Mouse (Mus musculus) embryo, embryonic 11.5 days (tissue): ENCODE data around the gene Wnt11.

Experiments used
- DNase-seq: peaks from one replicate; pipeline ENCODE4 v3.0.0-alpha.2; 2012; ENCODE audit warnings: low read depth, low spot score

Wnt11 gene

GRCm38 (mm10) chr7:98863969-98864718, 29.2 kb downstream of the Wnt11 start:
- DNase-seq, result no peak

DNA sequence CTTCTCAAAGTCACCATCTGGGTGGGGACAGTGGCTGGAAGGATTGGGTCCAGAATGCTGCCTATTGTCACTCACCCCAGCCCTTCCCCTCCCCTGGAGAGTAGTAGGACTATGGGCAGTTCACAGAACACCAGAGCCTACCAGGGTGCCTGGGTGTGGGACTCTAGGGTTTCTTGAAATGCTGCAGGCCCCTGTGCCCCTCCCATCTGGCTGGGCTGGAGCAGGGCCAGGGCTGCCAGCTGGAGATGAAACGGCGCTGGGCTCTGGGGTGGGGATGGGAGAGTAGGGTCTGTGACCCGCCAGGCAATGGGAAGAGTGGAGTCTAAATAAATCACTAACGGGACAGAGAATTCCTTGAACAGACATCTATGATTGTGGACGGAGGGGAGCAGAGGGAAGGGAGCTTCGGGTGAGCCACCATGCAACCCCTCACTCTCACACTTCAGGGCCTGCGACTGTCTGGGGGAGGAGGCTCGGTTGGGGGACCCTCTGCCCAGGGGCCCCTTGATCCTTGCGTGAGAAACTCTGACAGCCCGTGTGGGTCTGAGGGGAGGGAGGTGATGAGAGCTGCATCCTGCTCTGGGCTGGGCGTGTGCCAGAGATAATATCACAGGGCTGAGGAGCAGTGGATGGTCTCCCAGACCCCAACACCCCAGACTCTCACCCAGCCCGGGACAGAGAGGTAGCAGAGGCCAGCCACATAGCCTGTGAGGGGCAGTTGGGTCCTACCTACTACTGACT, 32.3 kb downstream of the Wnt11 start:
- no peak for DNase-seq

GRCm38 (mm10) chr7:98867794-98868150, 32.9 kb downstream of the Wnt11 start:
- no peak for DNase-seq

- no peak for DNase-seq
Measured at GRCm38 (mm10) chr7:98869070-98869469, 34.2 kb downstream of the Wnt11 start.

GRCm38 (mm10) chr7:98870791-98871190, 35.9 kb downstream of the Wnt11 start:
- no peak for DNase-seq

GRCm38 (mm10) chr7:98871882-98872281, 37.0 kb downstream of the Wnt11 start:
- DNase-seq, result no peak

DNA sequence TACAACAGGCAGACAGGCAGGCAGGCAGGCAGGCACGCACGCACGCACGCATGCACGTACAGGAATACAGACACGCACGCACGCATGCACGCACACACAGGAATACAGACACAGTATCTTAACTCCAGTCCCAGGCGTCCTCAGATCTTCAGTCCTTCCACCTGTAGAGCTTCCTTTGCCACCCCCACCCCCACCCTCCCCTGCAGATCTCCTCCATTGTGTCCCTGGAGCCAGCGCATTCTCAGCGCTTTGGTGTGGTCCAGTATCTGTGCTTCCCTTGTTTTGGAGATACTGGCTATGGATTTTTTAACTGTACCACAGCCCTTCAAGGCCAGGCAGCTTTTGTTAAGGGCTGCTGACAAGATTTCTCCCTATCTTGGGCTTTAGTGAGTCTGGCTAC, 38.4 kb downstream of the Wnt11 start:
- DNase-seq, result no peak

DNA sequence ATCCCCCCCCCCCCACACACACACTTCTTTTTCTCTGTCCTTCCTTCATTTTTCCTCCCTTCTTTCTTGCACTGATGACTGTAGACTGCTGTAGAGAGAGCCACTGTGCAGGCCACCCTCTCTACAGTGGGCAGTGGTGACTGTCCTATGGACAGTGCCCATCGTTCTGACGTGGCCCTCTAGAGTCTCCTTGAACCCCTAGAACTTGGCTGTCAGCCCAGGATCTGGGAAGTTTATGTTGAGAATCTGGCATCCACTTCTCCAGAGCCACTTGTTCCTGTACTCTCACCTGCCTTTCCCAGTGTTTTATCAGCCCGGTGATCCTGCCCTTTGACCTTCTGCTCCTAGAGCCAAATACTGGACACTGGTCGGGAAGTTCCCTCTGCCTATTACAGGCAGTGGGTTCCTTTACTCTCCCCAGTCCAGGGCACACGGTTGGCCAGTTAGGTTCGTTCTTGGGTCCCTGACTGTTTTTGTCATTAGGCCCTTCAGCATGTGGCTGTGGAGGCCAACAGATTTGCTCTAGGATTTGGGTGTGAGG, 39.6 kb downstream of the Wnt11 start:
- DNase-seq, result no peak

GRCm38 (mm10) chr7:98875390-98875990, 40.6 kb downstream of the Wnt11 start:
- DNase-seq, result no peak

DNA sequence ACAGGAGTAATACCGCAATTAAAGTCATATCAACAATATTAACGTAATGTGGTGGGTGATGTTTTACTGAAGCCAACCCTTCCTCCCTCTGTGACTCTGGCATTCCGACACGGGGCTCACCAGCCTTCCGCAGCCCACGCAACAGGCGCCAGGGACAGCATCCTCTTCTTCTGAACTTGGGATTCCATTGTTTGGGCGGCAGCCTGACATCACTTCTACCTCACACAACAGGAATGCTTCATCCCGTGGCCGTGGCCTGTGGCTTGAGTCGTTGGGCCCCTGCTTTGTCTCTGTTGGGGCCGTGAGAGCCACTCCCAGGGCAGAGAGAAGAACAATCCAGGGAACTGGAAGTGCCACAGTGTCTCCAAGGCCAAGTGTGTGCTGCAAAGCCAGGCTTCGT, 41.2 kb downstream of the Wnt11 start:
- no peak for DNase-seq

- no peak for DNase-seq
Measured at GRCm38 (mm10) chr7:98879176-98879575, 44.3 kb downstream of the Wnt11 start.

- no peak for DNase-seq
Measured at GRCm38 (mm10) chr7:98881887-98882286, 47.0 kb downstream of the Wnt11 start.

DNA sequence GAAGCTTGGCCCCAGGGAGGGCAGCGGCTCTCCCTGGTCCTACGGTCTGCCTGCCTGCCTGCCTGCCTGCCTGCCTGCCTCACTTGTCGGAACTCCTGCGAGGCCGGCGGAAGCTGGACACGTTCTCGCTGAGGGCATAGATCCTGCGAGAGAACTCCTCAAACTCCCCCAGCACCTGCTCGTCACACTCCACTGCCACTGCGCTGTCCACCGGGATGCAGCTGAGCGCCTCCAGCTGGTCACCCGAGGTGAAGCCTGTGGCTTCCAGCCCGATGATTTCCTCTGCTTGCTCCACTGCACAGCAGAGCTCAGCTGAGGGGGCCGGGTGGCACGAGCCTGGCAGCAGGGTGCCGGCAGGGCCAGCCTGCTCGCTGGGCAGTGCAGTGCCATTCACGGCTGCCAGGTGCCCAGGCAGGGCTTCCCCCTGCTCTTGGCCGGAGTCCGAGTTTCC, 52.9 kb downstream of the Wnt11 start:
- no peak for DNase-seq

DNA sequence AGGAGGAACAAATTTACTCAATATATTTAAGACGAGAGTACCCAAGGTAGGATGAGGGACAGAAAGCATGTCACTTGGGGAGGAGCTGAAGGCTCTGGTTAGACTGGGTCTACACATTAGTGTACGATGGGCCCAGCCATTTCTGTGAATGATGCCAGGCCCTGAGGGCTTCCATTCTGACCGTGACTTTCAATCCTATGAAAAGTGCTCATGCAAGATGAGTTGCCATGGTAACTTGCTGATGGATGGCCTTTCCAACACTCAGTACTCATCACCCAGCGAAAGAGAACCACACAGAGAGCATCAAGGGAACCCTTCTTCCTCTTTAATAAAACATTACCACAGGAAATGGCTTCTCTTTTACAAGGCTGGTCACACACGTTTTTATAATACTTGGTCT, 53.9 kb downstream of the Wnt11 start:
- DNase-seq, result no peak

- no peak for DNase-seq
Measured at GRCm38 (mm10) chr7:98889211-98889610, 54.3 kb downstream of the Wnt11 start.

- no peak for DNase-seq
Measured at GRCm38 (mm10) chr7:98893144-98893543, 58.2 kb downstream of the Wnt11 start.

GRCm38 (mm10) chr7:98894305-98894704, 59.4 kb downstream of the Wnt11 start:
- no peak for DNase-seq

- no peak for DNase-seq
Measured at GRCm38 (mm10) chr7:98894768-98895167, 59.9 kb downstream of the Wnt11 start.

- no peak for DNase-seq
Measured at GRCm38 (mm10) chr7:98895501-98896095, 60.7 kb downstream of the Wnt11 start.

GRCm38 (mm10) chr7:98897323-98897722, 62.4 kb downstream of the Wnt11 start:
- no peak for DNase-seq

GRCm38 (mm10) chr7:98899815-98900214, 64.9 kb downstream of the Wnt11 start:
- DNase-seq, result no peak

DNA sequence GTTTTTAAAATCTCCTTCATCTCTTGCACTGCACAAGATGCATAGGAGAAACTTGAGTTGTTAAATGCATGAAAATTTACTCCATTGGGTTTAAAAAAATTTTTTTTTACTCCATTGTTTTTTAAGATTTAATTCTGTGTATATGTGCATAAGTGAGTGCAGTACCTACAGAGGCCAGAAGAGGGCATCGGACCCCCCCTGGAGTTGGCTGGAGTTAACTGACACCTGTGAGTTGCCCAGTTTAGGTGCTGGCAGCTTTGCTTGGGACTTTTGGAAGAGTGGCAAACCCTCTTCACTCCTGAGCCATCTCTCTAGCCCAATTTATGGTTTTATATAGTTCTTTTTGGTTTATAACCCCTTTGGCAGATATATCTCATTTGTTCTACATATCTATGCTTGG, 66.2 kb downstream of the Wnt11 start:
- no peak for DNase-seq
